Mouse (Mus musculus) midbrain, postnatal 0 days (tissue): ENCODE data around the gene Rtn4rl1. TPM values are rescaled to one million over a fixed set of nuclear protein-coding genes. Genes with fewer than 3 reads are reported as not detected.

Experiments
- ATAC-seq: fragments of 200-750 bp; cut with Nextera tagmentation; 2 replicates; pipeline ENCODE4 v1.8.0; 2017; ENCODE audit warnings: moderate number of reproducible peaks, mild to moderate bottlenecking, moderate TSS enrichment, moderate library complexity; ENCODE audit not compliant: low FRiP score
- DNase-seq: peaks from one replicate; pipeline ENCODE4 v3.0.0-alpha.2; 2015; ENCODE audit warnings: low spot score
- H3K27ac ChIP-seq: fragments of 300-500 bp; sonication (generic); 2 replicates; pipeline ENCODE4 v1.5.1; 2014; ENCODE audit warnings: low read depth, mild to moderate bottlenecking, low read length, mixed read lengths
- H3K27me3 ChIP-seq: fragments of 300-500 bp; sonication (generic); 2 replicates; pipeline ENCODE4 v1.6.1; 2014; ENCODE audit warnings: low read length, control low read depth, mixed read lengths; ENCODE audit not compliant: insufficient read depth
- H3K36me3 ChIP-seq: fragments of 300-500 bp; sonication (generic); 2 replicates; pipeline ENCODE4 v1.6.1; 2014; ENCODE audit warnings: low read length, control low read depth, mixed read lengths; ENCODE audit not compliant: insufficient read depth
- H3K4me1 ChIP-seq: fragments of 300-500 bp; sonication (generic); 2 replicates; pipeline ENCODE4 v1.6.1; 2014; ENCODE audit warnings: mild to moderate bottlenecking, control low read depth, antibody characterized with exemption, low read length, mixed read lengths; ENCODE audit not compliant: insufficient read depth
- H3K4me2 ChIP-seq: fragments of 300-500 bp; sonication (generic); 2 replicates; pipeline ENCODE4 v1.6.1; 2014; ENCODE audit warnings: low read depth, mild to moderate bottlenecking, low read length, mixed read lengths; ENCODE audit not compliant: poor library complexity, severe bottlenecking
- H3K4me3 ChIP-seq: fragments of 300-500 bp; sonication (generic); 2 replicates; pipeline ENCODE4 v1.5.1; 2014; ENCODE audit warnings: low read depth, mild to moderate bottlenecking, low read length, moderate library complexity
- H3K9ac ChIP-seq: fragments of 300-500 bp; sonication (generic); replicated peaks from 2 replicates; pipeline ENCODE4 v1.6.1; 2014; ENCODE audit warnings: mild to moderate bottlenecking, low read length, moderate library complexity, mixed read lengths; ENCODE audit not compliant: poor library complexity, severe bottlenecking
- H3K9me3 ChIP-seq: fragments of 300-500 bp; sonication (generic); 2 replicates; pipeline ENCODE4 v1.6.1; 2016; ENCODE audit warnings: low read length, control low read depth
- CTCF ChIP-seq: IDR thresholded peaks from 2 replicates; pipeline ENCODE4 v1.5.1; 2016; ENCODE audit warnings: antibody characterized with exemption, mild to moderate bottlenecking
- WGBS: fragments of 180-500 bp; shearing (Covaris S2); extraction: QIAGEN DNeasy Blood & Tissue Kit; methylation state at CpG from one replicate; pipeline ENCODE4 v1.1.7; 2014; 5-methylcytosine and 5-hydroxymethylcytosine counted together
- polyA plus RNA-seq: library from polyadenylated mRNA; unstranded; fragments of >200 nt; fragmentation: Nextera tagmentation; extraction: Ambion mirVana; gene quantifications from 2 replicates; pipeline ENCODE4 v1.2.1, GENCODE M21; 2015
- total RNA-seq: library from RNA; depleted of rRNA; stranded (reverse); fragments of >200 nt; gene quantifications from 2 replicates; pipeline ENCODE4 v1.2.3, GENCODE M21; 2014

Gene Rtn4rl1
- total and polyA plus RNA-seq, 2 experiments from 2014 or later, result 17.5 to 18.5 TPM

DNA sequence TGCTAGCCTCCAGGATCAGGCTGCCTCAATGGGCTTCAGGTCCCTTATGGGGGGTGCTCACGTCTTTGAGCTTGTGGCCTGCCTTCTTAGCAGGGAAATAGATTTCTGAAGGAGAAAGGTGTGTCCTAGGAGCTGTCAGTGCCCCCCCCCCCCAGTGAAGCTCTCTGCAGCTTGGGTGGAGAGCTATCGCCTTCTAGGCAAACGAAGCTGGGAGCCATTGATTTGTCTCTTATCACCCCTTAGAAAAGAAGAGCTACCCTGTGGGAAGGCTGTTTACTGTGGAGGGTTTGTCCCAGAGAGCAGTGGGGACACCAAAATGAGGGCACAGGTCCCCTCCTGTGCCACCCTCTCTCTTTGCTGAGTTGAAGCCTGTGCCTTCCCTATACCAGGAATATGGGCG, 16.5 kb downstream of the Rtn4rl1 start:
- Histone ChIP-seq H3K9me3 (no peaks in the 10 kb centered on the region), H3K4me3 (no peak overlapping the region), H3K9ac (no peak overlapping the region), H3K4me1 (peaks cover 21% of the 10 kb centered on the region), H3K4me2 (no peak overlapping the region), H3K27me3 (no peaks in the 10 kb centered on the region), H3K36me3 (no peaks in the 10 kb centered on the region), H3K27ac (peak overlapping the region; percentile 68)
- no peak for TF ChIP-seq CTCF
- no peak for DNase-seq
- ATAC-seq, result no peak
- 53% methylated on average over 4 of the region's 4 CpGs for WGBS

DNA sequence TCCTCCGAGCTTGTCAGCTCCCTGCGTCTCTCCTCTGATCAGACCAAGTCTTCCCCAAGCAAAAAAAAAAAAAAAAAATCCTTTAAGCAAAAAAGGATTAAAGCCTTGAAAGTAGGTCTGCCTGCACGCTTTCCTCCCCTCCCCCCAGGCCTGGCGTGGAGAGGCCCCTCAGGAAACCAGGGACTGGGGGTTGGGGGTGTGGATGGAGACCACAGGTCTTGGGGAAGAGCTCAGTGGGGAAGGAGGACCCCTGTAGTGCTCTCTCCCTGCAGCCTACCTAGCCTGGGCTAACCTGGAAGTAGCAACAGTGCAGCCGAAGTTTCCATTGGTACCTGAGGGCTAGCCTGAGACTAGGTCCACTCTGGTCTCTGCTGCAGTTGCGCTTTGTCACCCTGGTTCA, 17.2 kb downstream of the Rtn4rl1 start:
- Histone ChIP-seq H3K4me1 (peaks cover 24% of the 10 kb centered on the region), H3K9ac (no peak overlapping the region), H3K4me3 (no peak overlapping the region), H3K9me3 (no peaks in the 10 kb centered on the region), H3K4me2 (no peak overlapping the region), H3K27me3 (no peaks in the 10 kb centered on the region), H3K36me3 (no peaks in the 10 kb centered on the region), H3K27ac (0 out of 2 replicates have a peak overlapping the region, but pooled peaks have one; percentile 68)
- DNase-seq, result no peak
- 30% methylated on average over 6 of the region's 6 CpGs for WGBS
- TF ChIP-seq CTCF, result no peak
- ATAC-seq, result no peak

DNA sequence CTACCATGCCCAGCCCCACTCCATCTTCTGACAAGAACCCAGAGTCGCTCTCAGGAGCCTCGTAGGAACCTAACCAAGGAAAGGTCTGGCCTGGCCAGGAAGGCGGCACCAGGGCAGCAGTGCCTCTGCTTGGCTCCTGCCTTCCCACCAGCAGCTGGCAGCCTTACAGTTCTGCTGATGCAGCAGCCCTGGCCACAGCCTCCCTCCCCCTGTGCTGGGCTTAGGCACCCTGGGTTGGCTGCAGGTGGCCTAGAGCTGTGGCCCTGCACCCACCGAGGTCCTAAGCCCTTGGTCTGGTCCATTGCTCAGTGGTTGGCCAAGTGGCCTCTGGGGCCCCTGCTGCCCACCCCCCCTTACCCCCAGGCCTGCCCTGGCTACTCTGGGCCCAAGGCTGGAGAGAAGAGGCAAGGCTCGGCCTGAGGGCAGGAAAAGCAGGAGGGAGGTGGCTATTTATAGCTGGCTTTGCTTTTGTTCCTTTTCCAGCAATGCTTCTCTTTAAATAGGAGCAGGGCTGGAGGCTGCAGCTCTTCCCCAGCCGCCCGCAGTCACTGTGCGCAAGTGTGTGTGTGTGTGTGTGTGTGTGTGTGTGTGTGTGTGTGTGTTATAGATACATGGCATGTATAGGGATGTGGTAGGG, 18.6 kb downstream of the Rtn4rl1 start:
- no peaks in the 10 kb centered on the region for H3K9me3 ChIP-seq
- no peak for TF ChIP-seq CTCF
- peak overlapping the region; percentile 62; the same call in 1 of the 2 replicates for H3K27ac ChIP-seq
- no peak overlapping the region for H3K4me3 ChIP-seq
- no peak overlapping the region; the same call in 1 of the 2 replicates for H3K9ac ChIP-seq
- 45% methylated on average over 8 of the region's 8 CpGs for WGBS
- no peaks in the 10 kb centered on the region for H3K36me3 ChIP-seq
- peaks cover 30% of the 10 kb centered on the region for H3K4me1 ChIP-seq
- ATAC-seq (0 out of 2 replicates have a peak, but pooled peaks have one; percentile 18), DNase-seq (no peak)
- no peak overlapping the region for H3K4me2 ChIP-seq
- H3K27me3 ChIP-seq, result no peaks in the 10 kb centered on the region

GRCm38 (mm10) chr11:75212876-75213275, 19.3 kb downstream of the Rtn4rl1 start:
- no peak for TF ChIP-seq CTCF
- 35% methylated on average over 3 of the region's 3 CpGs for WGBS
- H3K9me3 ChIP-seq, result no peaks in the 10 kb centered on the region
- H3K36me3 ChIP-seq, result no peaks in the 10 kb centered on the region
- DNase-seq (no peak), ATAC-seq (no peak)
- no peak overlapping the region for H3K4me3 ChIP-seq
- no peak overlapping the region for H3K9ac ChIP-seq
- peaks cover 30% of the 10 kb centered on the region for H3K4me1 ChIP-seq
- H3K4me2 ChIP-seq, result no peak overlapping the region
- no peaks in the 10 kb centered on the region for H3K27me3 ChIP-seq
- H3K27ac ChIP-seq, result peak overlapping the region; percentile 55; the same call in 1 of the 2 replicates

GRCm38 (mm10) chr11:75213372-75214080, 19.9 kb downstream of the Rtn4rl1 start:
- H3K27ac ChIP-seq, result peak overlapping the region; percentile 55

More at GRCm38 (mm10) chr11:75213372-75214080, 19.9 kb downstream of the Rtn4rl1 start:
- Histone ChIP-seq H3K4me1 (peaks cover 30% of the 10 kb centered on the region), H3K9me3 (no peaks in the 10 kb centered on the region), H3K36me3 (no peaks in the 10 kb centered on the region), H3K9ac (peak overlapping the region; percentile 51), H3K27me3 (no peaks in the 10 kb centered on the region), H3K4me2 (peak overlapping the region; percentile 49), H3K4me3 (peak overlapping the region; percentile 13; the same call in 1 of the 2 replicates)
- 5% methylated on average over 31 of the region's 35 CpGs for WGBS
- TF ChIP-seq CTCF, result no peak
- ATAC-seq (no peak), DNase-seq (peak; percentile 44)
